Mouse (Mus musculus): ENCODE data around the gene Ccdc134. TPM values are rescaled to one million over a fixed set of nuclear protein-coding genes. Genes with fewer than 3 reads are reported as not detected.

The Ccdc134 gene
- polyA plus RNA-seq, 1 experiment from 2014 or later: 4.0 TPM

DNA sequence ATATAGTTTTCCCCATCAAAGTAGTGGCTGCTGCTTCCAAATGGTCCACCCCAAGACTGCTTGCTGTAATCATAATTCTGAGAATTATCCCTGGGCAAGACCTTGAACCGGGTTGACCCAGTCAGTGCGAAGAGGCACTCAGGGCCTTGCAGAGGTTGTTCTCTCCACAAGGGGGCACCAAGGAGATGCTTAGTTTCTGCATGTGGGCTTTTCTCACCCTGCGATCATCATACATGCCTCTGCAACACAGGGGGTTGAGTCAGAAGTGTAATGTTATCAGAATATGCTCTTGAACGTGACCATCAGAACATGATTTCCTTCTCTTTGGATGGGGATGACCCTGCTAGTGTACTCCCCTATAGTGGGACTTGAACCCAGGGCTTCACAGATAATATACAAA lies 10.8 kb downstream of the Ccdc134 start:
- 40% methylated on average over 4 of the region's 4 CpGs for WGBS (ENCODE audit: insufficient replicate concordance)
- Histone ChIP-seq H3K4me3 (ENCODE audit: low read depth, low read length) (no peak overlapping the region), H3K4me2 (ENCODE audit: low read depth, low read length) (no peak overlapping the region), H3K36me3 (replicated peaks; ENCODE audit: insufficient read depth, low read length) (peaks cover 5% of the 10 kb centered on the region; the same call in 1 of the 2 replicates), H3K9me3 (ENCODE audit: low read length) (no peaks in the 10 kb centered on the region), H3K27ac (ENCODE audit: low read depth) (no peak overlapping the region), H3K27me3 (ENCODE audit: insufficient read depth, low read length) (no peaks in the 10 kb centered on the region), H3K4me1 (ENCODE audit: insufficient read depth) (no peaks in the 10 kb centered on the region), H3K9ac (replicated peaks) (no peak overlapping the region)
- ATAC-seq (peak; percentile 75), DNase-seq (peak; percentile 70)
- peak; percentile 91 for TF ChIP-seq CTCF (IDR thresholded peaks at IDR 0.05; ENCODE audit: low read depth)
- no peak for TF ChIP-seq EP300 (IDR thresholded peaks at IDR 0.05; ENCODE audit: low read depth)

GRCm38 (mm10) chr15:82139196-82139595 lies 11.5 kb downstream of the Ccdc134 start:
- DNase-seq (no peak), ATAC-seq (no peak)
- Histone ChIP-seq H3K36me3 (replicated peaks; ENCODE audit: insufficient read depth, low read length) (peaks cover 5% of the 10 kb centered on the region; the same call in 1 of the 2 replicates), H3K4me2 (ENCODE audit: low read depth, low read length) (no peak overlapping the region), H3K4me1 (ENCODE audit: insufficient read depth) (no peaks in the 10 kb centered on the region), H3K27me3 (ENCODE audit: insufficient read depth, low read length) (no peaks in the 10 kb centered on the region), H3K9me3 (ENCODE audit: low read length) (no peaks in the 10 kb centered on the region), H3K9ac (replicated peaks) (no peak overlapping the region), H3K4me3 (ENCODE audit: low read depth, low read length) (no peak overlapping the region), H3K27ac (ENCODE audit: low read depth) (no peak overlapping the region)
- WGBS (ENCODE audit: insufficient replicate concordance): 87% methylated on average over 8 of the region's 8 CpGs
- TF ChIP-seq EP300 (IDR thresholded peaks at IDR 0.05; ENCODE audit: low read depth) (no peak), CTCF (IDR thresholded peaks at IDR 0.05; ENCODE audit: low read depth) (peak; percentile 63)

DNA sequence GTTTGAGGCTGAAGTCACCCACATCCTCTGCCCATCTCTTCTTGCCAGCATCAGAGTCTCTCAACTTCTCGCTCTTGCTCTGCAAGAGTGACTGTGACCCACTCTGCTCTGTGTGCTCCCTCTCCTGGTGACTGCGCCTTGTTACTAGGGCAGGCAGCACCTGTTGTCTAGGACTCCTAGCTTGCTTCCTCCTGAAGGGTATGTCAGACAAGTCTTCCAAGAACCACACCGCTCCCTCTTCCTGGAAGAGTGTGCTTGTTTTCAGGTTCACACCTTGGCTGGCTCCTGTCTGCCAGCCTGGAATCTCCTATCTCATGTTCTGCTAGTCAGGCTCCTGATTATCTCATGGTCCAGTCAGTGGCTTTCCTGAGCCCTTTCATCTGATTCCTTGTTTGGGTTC lies 12.6 kb downstream of the Ccdc134 start:
- peaks cover 7% of the 10 kb centered on the region for H3K4me1 ChIP-seq (ENCODE audit: insufficient read depth)
- H3K9me3 ChIP-seq (ENCODE audit: low read length): no peaks in the 10 kb centered on the region
- DNase-seq (no peak), ATAC-seq (no peak)
- peaks cover 5% of the 10 kb centered on the region; the same call in 1 of the 2 replicates for H3K36me3 ChIP-seq (replicated peaks; ENCODE audit: insufficient read depth, low read length)
- no peak for TF ChIP-seq EP300 (IDR thresholded peaks at IDR 0.05; ENCODE audit: low read depth)
- TF ChIP-seq CTCF (IDR thresholded peaks at IDR 0.05; ENCODE audit: low read depth): peak; percentile 35; the same call in 1 of the 2 replicates
- no peak overlapping the region for H3K4me2 ChIP-seq (ENCODE audit: low read depth, low read length)
- H3K9ac ChIP-seq (replicated peaks): no peak overlapping the region
- H3K4me3 ChIP-seq (ENCODE audit: low read depth, low read length): no peak overlapping the region
- 86% methylated on average over 3 of the region's 3 CpGs for WGBS (ENCODE audit: insufficient replicate concordance)
- H3K27me3 ChIP-seq (ENCODE audit: insufficient read depth, low read length): no peaks in the 10 kb centered on the region
- no peak overlapping the region for H3K27ac ChIP-seq (ENCODE audit: low read depth)

DNA sequence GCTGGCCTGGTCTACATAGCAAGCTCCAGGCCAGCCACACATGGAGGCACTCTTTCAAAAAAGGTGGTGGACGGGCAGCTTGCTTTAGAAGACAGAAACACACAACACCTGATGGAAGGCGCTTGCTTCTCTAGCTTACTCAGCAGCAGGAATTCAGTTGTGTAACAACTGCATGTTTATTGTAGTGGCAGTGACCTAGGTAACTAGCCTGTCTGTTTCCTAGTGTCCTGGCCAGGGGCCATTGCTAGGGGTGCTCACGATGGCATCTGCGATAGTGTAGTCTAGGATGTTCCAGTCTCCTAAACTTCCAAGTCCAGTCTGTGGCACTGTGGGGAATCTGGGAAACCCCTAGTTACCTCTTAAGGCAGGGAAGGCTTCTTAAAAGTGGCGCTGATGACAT lies 16.4 kb downstream of the Ccdc134 start:
- H3K9me3 ChIP-seq (ENCODE audit: low read length): no peaks in the 10 kb centered on the region
- no peak overlapping the region for H3K9ac ChIP-seq (replicated peaks)
- ATAC-seq (peak; percentile 7; the same call in 1 of the 2 replicates), DNase-seq (peak; percentile 47)
- H3K4me2 ChIP-seq (ENCODE audit: low read depth, low read length): no peak overlapping the region
- peaks cover 34% of the 10 kb centered on the region for H3K4me1 ChIP-seq (ENCODE audit: insufficient read depth)
- H3K36me3 ChIP-seq (replicated peaks; ENCODE audit: insufficient read depth, low read length): 0 out of 2 replicates have a peak, but pooled peaks cover 2% of the 10 kb centered on the region
- H3K27ac ChIP-seq (ENCODE audit: low read depth): peak overlapping the region; percentile 37
- 71% methylated on average over 5 of the region's 5 CpGs for WGBS (ENCODE audit: insufficient replicate concordance)
- H3K4me3 ChIP-seq (ENCODE audit: low read depth, low read length): no peak overlapping the region
- no peaks in the 10 kb centered on the region for H3K27me3 ChIP-seq (ENCODE audit: insufficient read depth, low read length)
- TF ChIP-seq EP300 (IDR thresholded peaks at IDR 0.05; ENCODE audit: low read depth): no peak
- no peak for TF ChIP-seq CTCF (IDR thresholded peaks at IDR 0.05; ENCODE audit: low read depth)

DNA sequence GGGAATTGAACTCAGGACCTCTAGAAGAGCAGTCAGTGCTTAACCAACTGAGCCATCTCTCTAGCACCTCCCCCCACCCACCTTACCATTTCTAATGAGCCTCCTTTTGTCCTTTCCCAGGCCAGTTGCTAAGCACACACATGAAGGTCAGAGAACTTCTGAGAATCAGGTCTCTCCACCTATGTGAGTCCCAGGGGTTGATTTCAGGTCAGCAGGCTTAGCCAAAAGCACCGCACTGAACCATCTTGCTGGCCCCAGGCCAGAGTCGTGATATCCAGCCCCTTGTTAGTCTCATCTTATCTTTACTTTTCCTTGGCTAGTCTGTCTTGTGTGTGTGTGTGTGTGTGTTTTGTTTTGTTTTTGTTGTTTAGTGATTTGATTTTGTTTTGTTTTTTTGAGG lies 17.7 kb downstream of the Ccdc134 start:
- Histone ChIP-seq H3K27ac (ENCODE audit: low read depth) (peak overlapping the region; percentile 90; the same call in 1 of the 2 replicates), H3K4me1 (ENCODE audit: insufficient read depth) (peaks cover 39% of the 10 kb centered on the region), H3K9me3 (ENCODE audit: low read length) (no peaks in the 10 kb centered on the region), H3K27me3 (ENCODE audit: insufficient read depth, low read length) (no peaks in the 10 kb centered on the region), H3K36me3 (replicated peaks; ENCODE audit: insufficient read depth, low read length) (0 out of 2 replicates have a peak, but pooled peaks cover 2% of the 10 kb centered on the region), H3K9ac (replicated peaks) (no peak overlapping the region), H3K4me2 (ENCODE audit: low read depth, low read length) (no peak overlapping the region), H3K4me3 (ENCODE audit: low read depth, low read length) (no peak overlapping the region)
- WGBS (ENCODE audit: insufficient replicate concordance): 14% methylated on average over 2 of the region's 2 CpGs
- TF ChIP-seq CTCF (IDR thresholded peaks at IDR 0.05; ENCODE audit: low read depth): no peak
- TF ChIP-seq EP300 (IDR thresholded peaks at IDR 0.05; ENCODE audit: low read depth): no peak
- DNase-seq: no peak
- ATAC-seq: no peak

GRCm38 (mm10) chr15:82145851-82146769 lies 18.4 kb downstream of the Ccdc134 start:
- DNase-seq (no peak), ATAC-seq (no peak)
- no peaks in the 10 kb centered on the region for H3K27me3 ChIP-seq (ENCODE audit: insufficient read depth, low read length)
- peaks cover 41% of the 10 kb centered on the region for H3K4me1 ChIP-seq (ENCODE audit: insufficient read depth)
- H3K4me3 ChIP-seq (ENCODE audit: low read depth, low read length): peak overlapping the region; percentile 98
- H3K27ac ChIP-seq (ENCODE audit: low read depth): peak overlapping the region; percentile 90
- WGBS (ENCODE audit: insufficient replicate concordance): 20% methylated on average over 11 of the region's 11 CpGs
- H3K4me2 ChIP-seq (ENCODE audit: low read depth, low read length): peak overlapping the region; percentile 97
- no peaks in the 10 kb centered on the region for H3K9me3 ChIP-seq (ENCODE audit: low read length)
- TF ChIP-seq CTCF (IDR thresholded peaks at IDR 0.05; ENCODE audit: low read depth): peak; percentile 14; the same call in 1 of the 2 replicates
- TF ChIP-seq EP300 (IDR thresholded peaks at IDR 0.05; ENCODE audit: low read depth): no peak
- H3K9ac ChIP-seq (replicated peaks): peak overlapping the region; percentile 56
- H3K36me3 ChIP-seq (replicated peaks; ENCODE audit: insufficient read depth, low read length): 0 out of 2 replicates have a peak, but pooled peaks cover 2% of the 10 kb centered on the region

Measured in liver, postnatal 0 days (tissue).